Comparison of ENCODE assay signal across 21 mouse cellular contexts in the genomic region with DNA sequence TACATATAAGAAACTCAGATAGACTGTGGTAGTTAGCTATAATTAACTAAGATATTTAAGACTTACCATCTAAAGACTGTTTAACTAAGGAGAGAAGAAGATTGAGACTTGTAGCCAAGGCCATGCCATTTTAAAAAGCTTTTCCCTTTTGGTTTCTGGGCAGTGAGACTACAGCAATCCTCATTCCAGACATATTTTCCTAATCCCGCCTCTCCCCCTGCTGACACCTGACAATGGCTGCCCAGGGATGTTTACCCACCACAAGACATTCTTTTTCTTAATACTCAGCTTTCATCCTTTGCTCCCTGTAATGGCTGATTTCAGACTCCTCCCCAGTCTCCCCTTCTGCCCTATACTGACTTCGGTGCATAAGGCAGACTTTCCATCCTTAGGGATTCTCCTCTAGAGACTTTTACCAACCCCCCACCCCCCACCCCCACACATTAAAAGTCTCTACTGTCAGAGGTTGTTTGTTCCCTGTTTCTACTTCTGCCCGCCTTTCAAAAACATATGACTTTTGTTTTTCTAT.
DNase-seq lines count a peak whose midpoint lies in the region; ATAC-seq and TF ChIP-seq lines count a peak whose summit lies in the region.
"Had no signal": no experiment of that assay in that cellular context is flagged by ENCODE, and none has a peak within 500 bp of the region (broad histone marks: within the 10 kb centered on the region; RNA-seq: fewer than 3 reads in every experiment).

No protein-coding gene starts in this region.

- TF ChIP-seq CTCF in brain, embryonic 14.5 days (IDR thresholded peaks at IDR 0.05; ENCODE audit: borderline replicate concordance, extremely low read depth, insufficient read depth, insufficient read length) = no peak

- in situ Hi-C loops in ES-E14 (cut with MboI; ENCODE audit: low sequenced_read_pairs in 2 of 2, unreplicated experiment in 2 of 2) = no loop called here

- WGBS in midbrain, embryonic 11.5 days = 24% methylated on average over 3 of the region's 3 CpGs
- 16% methylated on average over 3 of the region's 3 CpGs for WGBS in midbrain, embryonic 14.5 days

- H3K9ac ChIP-seq in midbrain, embryonic 11.5 days (ENCODE audit: low read length) = no peak overlapping the region
- no peak overlapping the region for H3K9ac ChIP-seq in midbrain, embryonic 14.5 days (replicated peaks; ENCODE audit: low read length)
- no peak overlapping the region for H3K9ac ChIP-seq in ES-E14 (ENCODE audit: insufficient read depth, low read depth, low read length, poor library complexity, severe bottlenecking)
- H3K9ac ChIP-seq: forebrain, embryonic 12.5 days; liver, embryonic 15.5 days had no signal

- H3K9me3 ChIP-seq in midbrain, embryonic 11.5 days (ENCODE audit: control insufficient read depth, low read length) = no peaks in the 10 kb centered on the region
- no peaks in the 10 kb centered on the region for H3K9me3 ChIP-seq in midbrain, embryonic 14.5 days (ENCODE audit: control insufficient read depth, low read length)
- no peaks in the 10 kb centered on the region for H3K9me3 ChIP-seq in ES-E14 (ENCODE audit: control insufficient read depth, insufficient read depth, low read depth, low read length)
- H3K9me3 ChIP-seq: forebrain, embryonic 12.5 days; heart, embryonic 10.5 days; limb, embryonic 10.5 days; liver, embryonic 15.5 days had no signal

- H3K4me1 ChIP-seq in midbrain, embryonic 11.5 days (ENCODE audit: control insufficient read depth, insufficient read depth, low read length) = no peaks in the 10 kb centered on the region; the same call in 1 of the 2 replicates
- no peaks in the 10 kb centered on the region for H3K4me1 ChIP-seq in midbrain, embryonic 14.5 days (ENCODE audit: control insufficient read depth, insufficient read depth, low read length)
- H3K4me1 ChIP-seq in ES-E14 (ENCODE audit: control insufficient read depth in 2 of 2, insufficient read depth in 2 of 2, low read length in 2 of 2, poor library complexity in 1 of 2) = peaks cover 5% of the 10 kb centered on the region in 2 experiments
- H3K4me1 ChIP-seq: forebrain, embryonic 12.5 days; limb, embryonic 10.5 days; liver, embryonic 15.5 days had no signal

- H3K27ac ChIP-seq in midbrain, embryonic 11.5 days (ENCODE audit: low read depth, low read length) = no peak overlapping the region
- no peak overlapping the region for H3K27ac ChIP-seq in midbrain, embryonic 14.5 days (replicated peaks; ENCODE audit: low read depth, low read length)
- H3K27ac ChIP-seq in ES-E14 (ENCODE audit: insufficient read depth, low read depth, low read length, poor library complexity, severe bottlenecking) = peak overlapping the region; percentile 7; the same call in 1 of the 2 replicates
- H3K27ac ChIP-seq: forebrain, embryonic 12.5 days; heart, embryonic 10.5 days; limb, embryonic 10.5 days; liver, embryonic 15.5 days had no signal

- no peaks in the 10 kb centered on the region for H3K27me3 ChIP-seq in midbrain, embryonic 11.5 days (ENCODE audit: control insufficient read depth, insufficient read depth, low read length)
- H3K27me3 ChIP-seq in midbrain, embryonic 14.5 days (ENCODE audit: control insufficient read depth, insufficient read depth, low read length) = no peaks in the 10 kb centered on the region
- no peaks in the 10 kb centered on the region for H3K27me3 ChIP-seq in myocyte (ENCODE audit: control insufficient read depth, insufficient read depth, insufficient read length)
- H3K27me3 ChIP-seq: forebrain, embryonic 12.5 days; liver, embryonic 15.5 days had no signal

- no peak for DNase-seq in midbrain, embryonic 11.5 days (ENCODE audit: low spot score, missing footprints)
- no peak for DNase-seq in midbrain, embryonic 14.5 days
- DNase-seq in ES-E14 (ENCODE audit: low read depth, low spot score) = peak; percentile 33
- peak; percentile 19 for DNase-seq in brain, embryonic 14.5 days (ENCODE audit: low read depth)
- no peak for DNase-seq in cerebellum, adult 9-11 months
- no peak for DNase-seq in gastrocnemius, postnatal 25 days
- DNase-seq: adrenal gland, postnatal 14 days; cerebellum, postnatal 10 days; kidney, adult 9 months; kidney, postnatal 14 days; liver; lung, postnatal 4 days; thymus, postnatal 36 days had no signal

- no peaks in the 10 kb centered on the region for H3K36me3 ChIP-seq in midbrain, embryonic 11.5 days (ENCODE audit: control insufficient read depth, insufficient read depth, low read length)
- H3K36me3 ChIP-seq in midbrain, embryonic 14.5 days (ENCODE audit: control insufficient read depth, insufficient read depth, low read length) = no peaks in the 10 kb centered on the region
- H3K36me3 ChIP-seq in ES-E14 (ENCODE audit: control insufficient read depth, insufficient read depth, low read length, poor library complexity, severe bottlenecking) (no peaks in the 10 kb centered on the region), myocyte (ENCODE audit: control insufficient read depth, insufficient read depth) (no peaks in the 10 kb centered on the region)
- H3K36me3 ChIP-seq: forebrain, embryonic 12.5 days; limb, embryonic 10.5 days; liver, embryonic 15.5 days had no signal

- TF ChIP-seq POLR2A in brain, embryonic 14.5 days (IDR thresholded peaks at IDR 0.05; ENCODE audit: borderline replicate concordance, extremely low read depth, insufficient read depth, insufficient read length, poor library complexity, severe bottlenecking) = no peak
- no peak for TF ChIP-seq POLR2A in myocyte (IDR thresholded peaks at IDR 0.05; ENCODE audit: insufficient read length, low read depth)

- no peak overlapping the region for H3K4me2 ChIP-seq in midbrain, embryonic 11.5 days
- no peak overlapping the region for H3K4me2 ChIP-seq in midbrain, embryonic 14.5 days (ENCODE audit: low read length)
- peak overlapping the region; percentile 16 for H3K4me2 ChIP-seq in myocyte (ENCODE audit: low read depth)
- H3K4me2 ChIP-seq: forebrain, embryonic 12.5 days; liver, embryonic 15.5 days had no signal

- H3K4me3 ChIP-seq in midbrain, embryonic 11.5 days (ENCODE audit: low read depth, low read length) = no peak overlapping the region
- H3K4me3 ChIP-seq in midbrain, embryonic 14.5 days (replicated peaks; ENCODE audit: low read depth, low read length) = no peak overlapping the region
- no peak overlapping the region for H3K4me3 ChIP-seq in ES-E14 (ENCODE audit: insufficient read depth in 1 of 2, low read depth in 1 of 2, low read length in 2 of 2, poor library complexity in 1 of 2, severe bottlenecking in 1 of 2)
- H3K4me3 ChIP-seq in myocyte = no peak overlapping the region
- H3K4me3 ChIP-seq: forebrain, embryonic 12.5 days; heart, embryonic 10.5 days; limb, embryonic 10.5 days; liver, embryonic 15.5 days had no signal

- H3K79me2 ChIP-seq in myocyte (ENCODE audit: control insufficient read depth, insufficient read depth) = no peaks in the 10 kb centered on the region

- ATAC-seq in midbrain, embryonic 11.5 days (ENCODE audit: low FRiP score) = peak; percentile 44; the same call in 1 of the 2 replicates
- no peak for ATAC-seq in midbrain, embryonic 14.5 days (ENCODE audit: low FRiP score, low TSS enrichment)
- ATAC-seq: activated CD4-positive, CD25-positive, alpha-beta regulatory T cell, adult 4 months; hindbrain, embryonic 16.5 days; intestine, embryonic 16.5 days had no signal

- no peak overlapping the region for H3ac ChIP-seq in myocyte (ENCODE audit: control insufficient read depth, insufficient read length)

TF ChIP-seq in ES-E14, 5 proteins besides CTCF, POLR2A, EP300 and RAD21:
- no peak for TF ChIP-seq ZC3H11A (IDR thresholded peaks at IDR 0.05; ENCODE audit: borderline replicate concordance, low read depth, low read length)
- no peak for TF ChIP-seq ZNF384 (IDR thresholded peaks at IDR 0.05; ENCODE audit: low read depth, low read length)
- TF ChIP-seq CHD2 (IDR thresholded peaks at IDR 0.05; ENCODE audit: low read depth, low read length) = no peak
- no peak for TF ChIP-seq HCFC1 (IDR thresholded peaks at IDR 0.05; ENCODE audit: borderline replicate concordance, insufficient read depth, low read length)
- TF ChIP-seq MAFK (IDR thresholded peaks at IDR 0.05; ENCODE audit: insufficient read depth, low read depth, low read length) = no peak
TF ChIP-seq in ES-E14: peak in this region for 0.

TF ChIP-seq in myocyte, 11 proteins besides CTCF, POLR2A, EP300 and RAD21:
- no peak for TF ChIP-seq CEBPB (IDR thresholded peaks at IDR 0.05; ENCODE audit: insufficient read depth, poor library complexity, severe bottlenecking)
- no peak for TF ChIP-seq E2F4 (IDR thresholded peaks at IDR 0.05; ENCODE audit: insufficient read depth)
- TF ChIP-seq TCF3 (IDR thresholded peaks at IDR 0.05; ENCODE audit: insufficient read length, low read depth) = no peak
- no peak for TF ChIP-seq SRF (IDR thresholded peaks at IDR 0.05; ENCODE audit: control insufficient read depth, insufficient read length, low read depth)
- no peak for TF ChIP-seq REST (IDR thresholded peaks at IDR 0.05; ENCODE audit: insufficient read depth, insufficient read length)
- no peak for TF ChIP-seq MYOD1 (IDR thresholded peaks at IDR 0.05; ENCODE audit: control insufficient read depth in 1 of 3, insufficient read length in 2 of 3, low read depth in 2 of 3)
- TF ChIP-seq MAX (IDR thresholded peaks at IDR 0.05; ENCODE audit: low read depth) = no peak
- no peak for TF ChIP-seq USF1 (IDR thresholded peaks at IDR 0.05; ENCODE audit: low read depth)
- no peak for TF ChIP-seq TCF12 (IDR thresholded peaks at IDR 0.05; ENCODE audit: insufficient read depth, poor library complexity, severe bottlenecking)
- TF ChIP-seq MYOG (IDR thresholded peaks at IDR 0.05; ENCODE audit: control insufficient read depth in 1 of 3, insufficient read depth in 1 of 3, insufficient read length in 2 of 3, low read depth in 2 of 3) = no peak
- no peak for TF ChIP-seq POLR2AphosphoS2 (IDR thresholded peaks at IDR 0.05; ENCODE audit: insufficient read length, low read depth)

Comparison
In these comparisons a context has a peak if more than half of its experiments do, and no peak if none do; other contexts are left out.
1. DNase-seq: peak in ES-E14 (single experiment) and brain, embryonic 14.5 days (single experiment); none in midbrain, embryonic 11.5 days (single experiment), midbrain, embryonic 14.5 days (single experiment), cerebellum, adult 9-11 months (single experiment) and gastrocnemius, postnatal 25 days (single experiment).